Mouse (Mus musculus): ENCODE measurements around the gene Mogat2.

The Mogat2 gene

GRCm38 (mm10) chr7:99238417-99238816, at the start of gene Mogat2:
Gene Mogat2, minus strand, starts transcription at chr7:99238619.
- no peak for DNase-seq (ENCODE audit: low spot score)

- DNase-seq (ENCODE audit: low spot score): no peak
These were observed 48.9 kb upstream of the Mogat2 start for GRCm38 (mm10) chr7:99287287-99287686.

- DNase-seq (ENCODE audit: low spot score): no peak
These were observed 41.2 kb upstream of the Mogat2 start for GRCm38 (mm10) chr7:99279586-99279985.

GRCm38 (mm10) chr7:99278309-99278708, 39.9 kb upstream of the Mogat2 start:
- no peak for DNase-seq (ENCODE audit: low spot score)

- DNase-seq (ENCODE audit: low spot score): no peak
These were observed 38.3 kb upstream of the Mogat2 start for GRCm38 (mm10) chr7:99276679-99277078.

- no peak for DNase-seq (ENCODE audit: low spot score)
These were observed 36.7 kb upstream of the Mogat2 start for GRCm38 (mm10) chr7:99275131-99275530.

GRCm38 (mm10) chr7:99271630-99272029, 33.2 kb upstream of the Mogat2 start:
- no peak for DNase-seq (ENCODE audit: low spot score)

GRCm38 (mm10) chr7:99268951-99269945, 30.8 kb upstream of the Mogat2 start:
- DNase-seq (ENCODE audit: low spot score): no peak

- DNase-seq (ENCODE audit: low spot score): no peak
These were observed 30.1 kb upstream of the Mogat2 start for GRCm38 (mm10) chr7:99268506-99268900.

- no peak for DNase-seq (ENCODE audit: low spot score)
These were observed 29.6 kb upstream of the Mogat2 start for GRCm38 (mm10) chr7:99267897-99268505.

GRCm38 (mm10) chr7:99267251-99267896, 29.0 kb upstream of the Mogat2 start, which contains the start of gene Map6:
Gene Map6, plus strand, starts transcription at chr7:99267447.
- DNase-seq (ENCODE audit: low spot score): no peak

- DNase-seq (ENCODE audit: low spot score): no peak
These were observed 26.2 kb upstream of the Mogat2 start for GRCm38 (mm10) chr7:99264597-99264996.

- DNase-seq (ENCODE audit: low spot score): no peak
These were observed 25.1 kb upstream of the Mogat2 start for GRCm38 (mm10) chr7:99263509-99263908.

- DNase-seq (ENCODE audit: low spot score): no peak
These were observed 23.5 kb upstream of the Mogat2 start for GRCm38 (mm10) chr7:99261900-99262299.

- DNase-seq (ENCODE audit: low spot score): no peak
These were observed 16.6 kb upstream of the Mogat2 start for GRCm38 (mm10) chr7:99255006-99255405.

GRCm38 (mm10) chr7:99250386-99250785, 12.0 kb upstream of the Mogat2 start:
- no peak for DNase-seq (ENCODE audit: low spot score)

- DNase-seq (ENCODE audit: low spot score): no peak
These were observed 11.1 kb upstream of the Mogat2 start for GRCm38 (mm10) chr7:99249582-99249911.

- DNase-seq (ENCODE audit: low spot score): no peak
These were observed 10.6 kb upstream of the Mogat2 start for GRCm38 (mm10) chr7:99248906-99249581.

- no peak for DNase-seq (ENCODE audit: low spot score)
These were observed 9.8 kb upstream of the Mogat2 start for GRCm38 (mm10) chr7:99248157-99248742.

GRCm38 (mm10) chr7:99242097-99242496, 3.7 kb upstream of the Mogat2 start:
- no peak for DNase-seq (ENCODE audit: low spot score)

- DNase-seq (ENCODE audit: low spot score): no peak
These were observed 1.3 kb downstream of the Mogat2 start for GRCm38 (mm10) chr7:99236888-99237660.

Measured in urinary bladder, postnatal 10 days (tissue).